Mouse (Mus musculus): Measurements from ENCODE around the gene Zfp827. TPM values are rescaled to one million over a fixed set of nuclear protein-coding genes. Genes with fewer than 3 reads are reported as not detected.

Zfp827 gene
- total RNA-seq (2017) = 5.7 and 8.5 TPM in 2 replicates

DNA sequence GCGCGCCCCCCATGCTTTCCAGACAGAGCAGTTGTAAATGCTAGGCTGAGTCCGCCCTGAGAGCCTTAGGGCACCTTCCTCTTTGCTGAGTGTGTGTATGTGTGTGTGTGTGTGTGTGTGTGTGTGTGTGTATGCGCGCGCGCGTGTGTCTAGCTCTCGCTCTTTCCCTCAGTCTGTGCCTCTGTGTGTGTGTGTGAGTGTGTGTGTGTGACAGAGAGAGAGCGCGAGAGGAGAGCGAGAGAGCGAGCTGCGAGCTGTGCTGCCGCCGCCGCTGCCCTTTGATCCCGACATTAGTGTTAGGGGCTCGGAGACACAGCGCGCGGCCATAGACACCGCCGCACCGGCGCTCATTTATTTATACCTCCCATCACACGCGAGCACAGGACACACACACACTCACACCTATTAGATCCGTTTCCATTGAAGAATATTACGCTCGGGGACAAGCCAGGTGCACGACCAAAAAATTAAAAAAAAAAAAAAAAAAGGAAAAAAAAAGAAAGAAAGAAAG lies at the start of gene Zfp827:
Gene Zfp827, plus strand, starts transcription at position 461 of the 511 bp plus-strand sequence.
- peak; percentile 63 to 77 for ATAC-seq (replicated peaks in 1 of 2; ENCODE audit: insufficient read depth in 1 of 2, low FRiP score in 2 of 2, low TSS enrichment in 1 of 2, low read depth in 1 of 2, poor library complexity in 2 of 2, severe bottlenecking in 2 of 2)

DNA sequence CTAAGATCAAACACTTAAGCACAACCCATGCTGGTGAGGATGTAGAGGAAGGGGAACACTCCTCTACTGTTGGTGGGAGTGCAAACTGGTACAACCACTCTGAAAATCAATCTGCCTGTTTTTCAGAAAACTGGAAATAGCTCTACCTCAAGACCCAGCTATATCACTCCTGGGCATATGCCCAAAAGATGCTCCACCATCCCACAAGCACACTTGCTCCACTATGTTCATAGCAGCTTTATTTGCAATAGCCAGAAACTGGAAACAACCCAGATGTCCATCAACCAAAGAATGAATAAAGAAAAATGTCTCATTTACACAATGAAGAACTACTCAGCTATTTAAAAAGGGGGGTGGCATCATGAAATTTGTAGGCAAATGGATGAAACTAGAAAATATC lies 23.9 kb upstream of the Zfp827 start:
- ATAC-seq (replicated peaks in 1 of 2; ENCODE audit: insufficient read depth in 1 of 2, low FRiP score in 2 of 2, low TSS enrichment in 1 of 2, low read depth in 1 of 2, poor library complexity in 2 of 2, severe bottlenecking in 2 of 2) = no peak

DNA sequence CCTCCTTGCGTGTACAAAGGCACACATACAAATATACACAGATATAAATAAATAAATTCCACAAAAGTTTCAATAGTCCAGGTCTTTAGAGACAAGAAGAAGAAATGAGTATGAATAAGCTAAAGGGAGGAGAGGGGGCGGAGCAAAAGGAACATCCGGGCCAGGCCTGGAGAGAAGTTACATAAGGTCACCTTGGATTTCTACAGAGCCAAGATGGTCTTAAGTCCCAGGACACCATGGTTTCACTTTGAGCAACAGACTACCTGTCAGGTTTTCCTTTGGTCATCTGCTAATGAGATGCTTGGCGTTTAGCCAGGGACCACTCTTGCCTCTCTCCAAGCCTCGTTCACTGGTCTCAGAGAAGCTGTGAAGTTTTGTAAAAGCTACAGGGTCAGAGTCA lies 13.2 kb upstream of the Zfp827 start:
- no peak for ATAC-seq (replicated peaks in 1 of 2; ENCODE audit: insufficient read depth in 1 of 2, low FRiP score in 2 of 2, low TSS enrichment in 1 of 2, low read depth in 1 of 2, poor library complexity in 2 of 2, severe bottlenecking in 2 of 2)

DNA sequence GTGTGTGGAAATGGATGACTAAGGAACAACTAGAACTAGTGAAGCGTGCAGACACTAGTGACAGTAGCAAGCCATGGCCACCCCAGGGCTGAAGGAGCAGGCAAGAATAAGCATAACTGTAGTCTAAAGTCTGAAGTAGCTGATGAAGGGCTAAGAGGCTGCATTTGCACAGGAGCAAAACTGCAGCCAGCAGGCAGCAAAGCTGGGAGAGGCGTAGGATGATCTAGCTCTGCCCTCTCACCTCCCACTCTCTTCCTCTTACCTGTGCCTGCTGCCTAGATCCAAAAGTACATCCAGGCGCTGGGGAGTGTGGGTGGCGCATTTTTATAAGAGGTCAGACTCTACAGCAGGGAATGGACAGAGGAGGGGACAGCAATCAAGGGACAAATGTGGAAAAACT lies 12.2 kb upstream of the Zfp827 start:
- ATAC-seq (replicated peaks in 1 of 2; ENCODE audit: insufficient read depth in 1 of 2, low FRiP score in 2 of 2, low TSS enrichment in 1 of 2, low read depth in 1 of 2, poor library complexity in 2 of 2, severe bottlenecking in 2 of 2) = no peak

DNA sequence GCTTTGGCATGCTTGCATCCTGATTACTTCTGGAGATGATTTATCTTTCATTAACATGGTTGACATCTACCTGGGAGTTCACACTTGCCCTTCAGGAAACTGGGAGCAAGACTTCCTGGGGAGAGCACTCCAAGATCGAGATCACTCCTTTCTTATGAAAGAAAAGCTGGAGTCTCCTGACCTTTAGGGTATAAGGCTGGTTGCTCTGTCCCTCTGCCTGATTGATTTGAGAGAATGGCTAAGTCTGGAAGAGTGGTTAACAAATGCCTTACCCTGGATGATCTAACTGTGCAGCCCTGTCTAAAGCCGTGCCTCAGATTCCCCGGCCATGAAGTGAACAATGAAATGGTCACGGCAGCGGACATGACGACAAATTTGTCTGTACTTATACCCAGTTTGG lies 11.7 kb upstream of the Zfp827 start:
- ATAC-seq (replicated peaks in 1 of 2; ENCODE audit: insufficient read depth in 1 of 2, low FRiP score in 2 of 2, low TSS enrichment in 1 of 2, low read depth in 1 of 2, poor library complexity in 2 of 2, severe bottlenecking in 2 of 2) = no peak

DNA sequence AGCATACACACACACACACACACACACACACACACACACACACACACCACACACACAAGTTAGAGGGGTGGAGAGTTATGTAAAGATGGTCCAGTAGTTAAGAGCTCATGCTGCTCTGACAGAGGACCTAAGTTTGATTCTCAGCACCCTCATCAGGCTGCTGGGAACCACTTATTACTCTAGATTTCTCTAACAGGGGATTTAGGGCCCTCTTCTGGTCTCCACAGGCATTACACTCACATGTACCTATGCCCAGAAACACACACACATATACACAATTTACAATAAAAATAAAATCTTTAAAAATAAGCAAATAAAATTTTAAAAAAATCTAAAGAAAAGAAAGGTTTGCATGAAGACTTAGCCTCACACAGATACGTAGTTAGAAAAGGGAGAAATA lies 4.3 kb upstream of the Zfp827 start:
- ATAC-seq (replicated peaks in 1 of 2; ENCODE audit: insufficient read depth in 1 of 2, low FRiP score in 2 of 2, low TSS enrichment in 1 of 2, low read depth in 1 of 2, poor library complexity in 2 of 2, severe bottlenecking in 2 of 2) = no peak

DNA sequence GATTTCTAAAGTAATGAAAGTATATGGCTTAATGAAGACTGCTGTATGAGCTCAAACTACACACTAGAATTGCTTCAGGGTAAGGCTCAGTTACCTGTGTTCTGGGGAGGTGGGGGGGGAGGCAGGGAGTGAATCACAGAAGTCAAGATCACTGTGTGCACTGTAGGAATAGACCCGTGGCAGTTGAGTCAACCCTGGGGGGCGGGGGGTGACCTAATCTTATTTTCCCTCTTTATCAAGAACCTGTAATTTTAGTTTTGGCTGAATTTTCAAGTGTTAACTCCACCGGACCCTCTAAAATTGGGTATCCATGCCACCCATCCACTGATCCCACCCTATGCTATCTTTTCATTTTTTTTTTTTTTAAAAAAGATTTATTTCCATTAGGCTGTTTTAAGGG lies 918 bp upstream of the Zfp827 start:
- no peak for ATAC-seq (replicated peaks in 1 of 2; ENCODE audit: insufficient read depth in 1 of 2, low FRiP score in 2 of 2, low TSS enrichment in 1 of 2, low read depth in 1 of 2, poor library complexity in 2 of 2, severe bottlenecking in 2 of 2)

DNA sequence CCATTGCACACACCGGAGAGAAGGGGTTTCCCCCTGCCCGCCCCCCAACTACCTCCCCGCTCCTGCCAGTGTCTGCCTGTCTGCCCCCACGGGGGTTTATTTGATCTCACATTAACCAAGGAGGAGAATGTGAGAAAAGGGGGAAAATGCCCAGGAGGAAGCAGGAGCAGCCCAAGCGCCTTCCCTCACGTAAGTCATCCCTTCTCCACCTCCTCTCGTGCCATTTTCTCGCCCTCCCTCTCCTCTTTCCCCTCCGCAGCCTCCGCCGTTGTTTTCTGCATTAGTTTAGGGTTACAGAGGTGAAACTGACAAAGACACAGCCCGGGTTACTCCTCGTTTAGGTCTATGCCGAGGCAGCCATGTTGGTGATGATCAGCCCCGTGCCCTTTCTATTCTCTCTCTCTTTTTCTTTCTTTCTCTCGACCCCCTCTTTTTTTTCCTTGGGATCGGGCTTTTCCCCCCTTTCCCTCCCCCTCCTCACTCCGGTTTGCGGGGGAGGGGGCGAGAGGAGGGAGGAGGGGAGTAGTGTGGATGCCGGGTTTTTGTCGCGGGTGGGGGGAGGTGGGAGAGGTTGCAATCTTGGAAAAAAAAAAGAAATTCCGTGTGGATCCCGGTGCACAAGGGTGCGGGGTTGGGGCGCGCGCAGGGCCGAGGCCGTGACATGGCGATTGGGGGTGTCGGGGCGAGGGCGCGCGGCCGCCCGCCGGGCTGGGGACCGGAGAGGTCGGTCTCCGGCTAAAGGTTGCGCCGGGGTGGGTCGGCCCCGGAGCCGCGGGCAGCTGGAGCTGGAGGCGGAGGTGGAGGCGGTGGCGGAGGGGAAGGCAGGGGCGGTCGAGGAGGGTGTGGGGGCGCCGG lies 531 bp downstream of the Zfp827 start:
- no peak; a peak in 1 of 4 replicates for ATAC-seq (replicated peaks in 1 of 2; ENCODE audit: insufficient read depth in 1 of 2, low FRiP score in 2 of 2, low TSS enrichment in 1 of 2, low read depth in 1 of 2, poor library complexity in 2 of 2, severe bottlenecking in 2 of 2)

DNA sequence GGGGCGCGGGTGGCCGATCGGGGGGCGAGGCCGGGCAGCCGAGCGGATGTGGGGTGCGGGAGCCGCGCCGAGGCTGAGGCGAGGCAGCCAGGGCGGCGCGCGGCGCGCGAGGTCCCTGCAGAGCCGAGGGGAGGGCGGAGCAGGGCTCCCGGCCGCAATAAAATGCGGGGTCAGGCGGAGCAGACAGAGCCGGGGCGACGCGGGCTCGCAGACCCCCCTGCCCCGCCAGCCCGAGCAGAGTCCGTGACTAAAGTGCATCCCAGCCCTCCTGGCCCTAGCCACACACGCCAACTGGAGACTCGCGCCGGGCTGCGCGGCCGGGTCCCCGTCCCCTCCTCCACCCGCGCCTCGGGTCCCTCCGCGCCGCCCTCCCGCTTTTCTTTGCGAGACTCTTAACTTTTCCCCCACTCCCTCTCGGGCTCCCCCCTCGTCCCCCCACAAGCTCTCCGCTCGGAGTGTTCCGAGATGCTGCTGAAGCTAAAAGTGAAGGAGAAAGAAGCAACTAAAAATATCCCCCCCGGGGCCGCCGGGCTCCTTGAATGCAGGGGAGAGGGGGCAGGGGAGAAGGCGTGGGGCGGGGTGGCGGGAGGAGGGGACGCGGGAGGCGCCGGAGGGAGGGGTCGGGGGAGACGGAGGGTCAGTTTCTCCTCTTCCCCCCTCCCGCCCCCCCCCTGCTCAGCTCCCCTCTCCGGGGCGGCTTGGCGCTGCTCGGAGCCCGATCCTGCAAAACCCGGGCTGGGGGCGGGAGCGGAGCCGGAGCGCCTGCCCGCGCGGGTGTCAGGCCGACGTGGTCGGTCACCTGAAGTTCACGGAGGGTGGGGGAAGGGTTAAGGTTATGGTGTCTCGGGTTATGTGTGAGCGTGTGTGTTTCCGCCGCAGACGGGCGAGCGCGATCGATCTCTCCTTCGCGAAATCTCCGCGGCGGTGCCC lies 1.4 kb downstream of the Zfp827 start:
- ATAC-seq (replicated peaks in 1 of 2; ENCODE audit: insufficient read depth in 1 of 2, low FRiP score in 2 of 2, low TSS enrichment in 1 of 2, low read depth in 1 of 2, poor library complexity in 2 of 2, severe bottlenecking in 2 of 2) = peak in 1 of 2 experiments; percentile 8; a peak in 1 of 4 replicates

DNA sequence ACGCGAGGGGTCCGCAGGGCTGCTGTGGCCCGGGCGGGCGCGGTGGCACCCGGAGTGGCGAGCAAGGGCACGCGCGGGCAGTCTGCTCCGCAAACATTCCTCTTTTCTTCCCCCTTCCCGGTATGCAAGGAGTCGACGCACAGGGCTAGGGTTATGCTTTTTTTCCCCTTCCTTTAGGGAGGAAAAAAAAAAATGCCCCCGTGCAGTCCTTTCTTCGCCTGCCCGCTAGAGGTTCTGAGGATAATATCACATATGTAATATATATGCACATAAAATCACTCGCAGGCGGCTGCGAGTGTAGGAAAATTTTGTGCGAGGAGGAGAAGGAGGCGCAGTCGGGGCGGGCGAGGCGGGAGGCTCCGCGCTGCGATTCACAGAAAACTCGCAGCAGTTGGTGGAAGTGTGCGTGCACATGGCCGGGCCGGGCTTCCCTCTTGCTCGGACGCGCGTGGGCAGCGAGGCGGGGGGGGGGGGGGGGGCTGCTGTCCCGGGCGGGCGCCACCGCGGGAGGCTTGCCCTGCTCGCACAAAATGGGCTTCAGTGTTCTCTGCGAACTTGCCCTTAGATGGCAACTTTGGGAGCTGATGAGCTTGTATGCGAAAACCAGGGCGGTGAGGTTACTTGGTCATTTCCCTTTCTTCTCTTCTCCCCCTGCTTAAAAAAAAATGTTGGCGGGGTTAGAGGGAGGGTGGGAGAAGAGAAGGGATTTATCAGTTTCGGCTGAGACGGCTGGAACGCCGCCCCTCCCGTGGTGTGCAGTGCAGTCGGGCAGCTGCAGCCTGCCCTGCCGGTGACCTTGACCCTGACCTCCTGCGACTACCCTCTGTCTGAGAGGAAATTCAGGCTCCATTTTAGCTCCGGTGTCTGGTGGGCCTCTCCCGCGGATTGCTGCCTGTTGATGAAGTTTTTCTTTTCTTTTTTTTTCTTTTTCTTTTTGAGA lies 2.4 kb downstream of the Zfp827 start:
- ATAC-seq (replicated peaks in 1 of 2; ENCODE audit: insufficient read depth in 1 of 2, low FRiP score in 2 of 2, low TSS enrichment in 1 of 2, low read depth in 1 of 2, poor library complexity in 2 of 2, severe bottlenecking in 2 of 2) = peak in 1 of 2 experiments; percentile 20; a peak in 1 of 4 replicates

DNA sequence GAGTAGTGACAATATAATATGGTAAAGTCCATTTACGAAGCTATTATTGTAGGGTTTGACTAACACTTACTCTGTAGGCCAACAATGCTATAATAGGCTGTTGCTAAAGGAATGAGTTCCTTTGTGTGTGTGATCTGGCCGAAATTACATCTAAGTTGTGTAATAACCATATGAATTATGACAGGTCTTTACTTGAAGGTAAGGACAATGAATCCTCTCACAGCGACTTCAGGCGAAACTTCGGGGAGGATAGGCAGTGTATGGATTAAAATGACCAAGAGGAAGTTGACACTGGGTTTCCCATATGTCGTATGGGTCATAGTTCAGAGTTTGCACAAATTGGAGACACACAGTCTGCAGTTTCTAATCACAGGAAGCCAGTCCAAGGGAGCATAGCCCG lies 9.3 kb downstream of the Zfp827 start:
- no peak for ATAC-seq (replicated peaks in 1 of 2; ENCODE audit: insufficient read depth in 1 of 2, low FRiP score in 2 of 2, low TSS enrichment in 1 of 2, low read depth in 1 of 2, poor library complexity in 2 of 2, severe bottlenecking in 2 of 2)

DNA sequence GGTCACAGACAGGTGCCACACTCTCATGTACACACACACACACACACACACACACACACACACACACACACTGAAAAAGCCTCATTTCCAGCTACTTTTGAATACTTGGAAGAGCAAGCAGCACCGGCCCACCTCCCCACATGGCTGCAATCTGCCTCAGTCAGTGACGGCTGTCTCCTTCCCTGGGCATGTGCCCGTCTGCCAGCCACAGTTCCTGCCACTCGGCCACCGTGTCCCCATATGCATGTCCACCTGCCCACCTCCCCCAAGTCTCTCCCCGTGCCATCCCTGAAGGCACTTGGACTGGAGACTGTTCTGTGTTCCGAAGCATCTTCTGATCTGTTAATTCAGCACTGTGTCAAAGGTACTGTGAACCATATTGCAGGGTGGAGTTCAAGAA lies 9.8 kb downstream of the Zfp827 start:
- ATAC-seq (replicated peaks in 1 of 2; ENCODE audit: insufficient read depth in 1 of 2, low FRiP score in 2 of 2, low TSS enrichment in 1 of 2, low read depth in 1 of 2, poor library complexity in 2 of 2, severe bottlenecking in 2 of 2) = no peak

DNA sequence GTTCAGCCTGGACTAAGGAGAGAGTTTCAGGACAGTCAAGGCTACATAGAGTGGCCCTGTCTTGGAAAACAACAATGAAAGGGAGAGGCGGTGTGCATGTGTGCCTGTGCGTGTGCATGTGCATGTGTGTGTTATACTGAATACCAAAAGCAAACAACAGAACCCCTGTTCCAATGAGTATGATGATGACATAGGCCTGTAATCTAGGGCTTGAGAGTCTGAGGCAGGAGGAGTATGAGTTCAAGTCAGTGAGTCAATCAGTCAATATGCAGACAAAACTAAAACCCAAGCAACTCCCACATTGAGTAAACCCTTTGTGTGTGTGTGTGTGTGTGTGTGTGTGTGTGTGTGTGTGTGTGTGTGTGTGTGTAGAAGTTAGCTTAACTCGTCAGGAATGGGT lies 13.2 kb downstream of the Zfp827 start:
- no peak for ATAC-seq (replicated peaks in 1 of 2; ENCODE audit: insufficient read depth in 1 of 2, low FRiP score in 2 of 2, low TSS enrichment in 1 of 2, low read depth in 1 of 2, poor library complexity in 2 of 2, severe bottlenecking in 2 of 2)

DNA sequence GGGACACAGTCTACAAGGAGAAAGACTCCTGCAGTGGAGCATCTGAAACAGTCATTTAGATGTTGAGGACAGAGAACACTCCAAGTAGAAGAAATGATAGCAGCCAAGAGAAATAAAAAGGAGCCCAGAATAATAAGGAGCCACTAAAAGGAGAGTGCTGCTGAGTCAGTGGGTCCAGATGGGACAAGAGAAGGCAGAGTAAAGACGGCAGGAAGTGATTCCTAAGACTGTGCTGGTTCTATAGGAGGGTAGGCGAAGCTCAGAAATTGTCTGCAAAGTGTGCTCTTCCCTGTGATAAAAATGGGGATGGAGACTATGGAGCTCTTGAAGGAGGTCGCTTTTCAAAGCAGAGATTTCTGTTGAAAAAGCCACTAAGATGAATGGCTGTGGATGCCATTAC lies 14.0 kb downstream of the Zfp827 start:
- no peak for ATAC-seq (replicated peaks in 1 of 2; ENCODE audit: insufficient read depth in 1 of 2, low FRiP score in 2 of 2, low TSS enrichment in 1 of 2, low read depth in 1 of 2, poor library complexity in 2 of 2, severe bottlenecking in 2 of 2)

DNA sequence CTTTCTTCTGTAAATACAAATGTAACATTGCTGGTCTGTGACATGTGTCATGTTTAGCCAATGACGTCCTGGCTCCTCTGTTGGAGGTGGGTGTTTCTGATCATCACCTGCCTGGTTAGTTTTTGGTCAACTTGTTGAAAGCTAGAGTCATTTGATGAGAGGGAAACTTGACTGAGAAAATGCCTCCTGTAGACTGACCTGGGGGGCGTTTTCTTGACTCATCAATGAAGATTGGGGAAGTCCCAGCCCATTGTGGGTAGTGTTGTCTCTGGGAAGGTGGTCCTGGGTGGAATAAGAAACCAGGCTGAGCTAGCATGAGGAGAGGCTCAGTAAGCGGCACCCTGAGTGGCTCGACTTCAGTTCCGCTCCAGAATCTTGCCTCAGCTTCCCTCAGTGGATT lies 16.4 kb downstream of the Zfp827 start:
- no peak for ATAC-seq (replicated peaks in 1 of 2; ENCODE audit: insufficient read depth in 1 of 2, low FRiP score in 2 of 2, low TSS enrichment in 1 of 2, low read depth in 1 of 2, poor library complexity in 2 of 2, severe bottlenecking in 2 of 2)

DNA sequence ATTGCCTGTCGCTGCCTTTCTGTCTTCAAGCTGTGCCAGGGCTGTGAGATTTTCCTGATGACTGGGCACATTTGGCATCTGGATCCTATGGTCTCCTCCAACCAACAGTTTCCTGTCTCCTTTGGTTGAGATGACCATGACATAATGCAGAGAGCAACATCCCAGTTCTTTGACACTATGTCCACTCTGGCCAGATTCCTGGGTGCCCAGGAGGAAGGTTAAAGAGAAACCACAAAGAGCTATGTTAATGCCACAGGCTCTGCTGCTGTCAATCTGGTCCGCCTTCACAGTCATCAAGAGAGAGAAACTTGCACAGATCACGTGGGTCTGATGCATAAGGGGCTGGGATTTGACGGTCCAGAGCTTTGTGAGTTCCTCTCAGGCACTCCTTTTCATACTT lies 18.4 kb downstream of the Zfp827 start:
- ATAC-seq (replicated peaks in 1 of 2; ENCODE audit: insufficient read depth in 1 of 2, low FRiP score in 2 of 2, low TSS enrichment in 1 of 2, low read depth in 1 of 2, poor library complexity in 2 of 2, severe bottlenecking in 2 of 2) = no peak

DNA sequence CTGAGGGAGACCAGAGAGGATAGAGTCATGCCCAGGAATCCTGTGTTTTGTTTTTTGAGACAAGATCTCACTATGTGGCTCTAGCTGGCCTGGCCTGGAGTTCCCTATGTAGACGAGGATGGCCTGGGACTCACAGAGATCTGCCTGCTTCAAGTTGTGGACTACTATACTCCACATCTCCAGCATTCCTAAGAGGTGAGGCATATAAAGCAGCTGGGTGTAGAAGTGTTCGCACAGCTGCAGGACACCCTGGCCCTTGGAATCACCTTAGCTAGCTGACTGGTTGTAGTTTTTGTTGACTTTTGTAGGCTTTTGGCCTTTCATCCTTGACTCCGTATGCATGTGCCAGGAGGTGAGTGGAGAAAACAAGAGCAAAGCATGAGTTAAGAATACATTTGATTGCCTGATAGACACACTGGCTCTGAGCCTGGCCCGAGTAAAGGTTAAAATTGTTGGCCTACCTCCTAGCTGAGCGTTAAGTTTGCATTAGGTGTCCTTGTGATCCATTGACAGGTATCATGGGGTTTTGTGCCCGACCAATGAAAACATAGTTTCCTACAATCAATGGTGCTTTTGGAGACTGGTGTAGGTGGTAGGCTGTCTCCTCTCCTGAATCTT lies 20.3 kb downstream of the Zfp827 start:
- no peak for ATAC-seq (replicated peaks in 1 of 2; ENCODE audit: insufficient read depth in 1 of 2, low FRiP score in 2 of 2, low TSS enrichment in 1 of 2, low read depth in 1 of 2, poor library complexity in 2 of 2, severe bottlenecking in 2 of 2)

Data from hematopoietic stem cell, adult 5-6 weeks (primary cell).